Mouse (Mus musculus): Measurements from ENCODE around the gene Dnajc10. TPM values are rescaled to one million over a fixed set of nuclear protein-coding genes. Genes with fewer than 3 reads are reported as not detected.

The Dnajc10 gene
- total RNA-seq, 4 experiments from 2014 or later: 60.3 to 65.4 (median 63.2) TPM

GRCm38 (mm10) chr2:80328961-80329653 lies 13.8 kb downstream of the Dnajc10 start:
- DNase-seq (ENCODE audit: low spot score in 2 of 2): no peak

DNA sequence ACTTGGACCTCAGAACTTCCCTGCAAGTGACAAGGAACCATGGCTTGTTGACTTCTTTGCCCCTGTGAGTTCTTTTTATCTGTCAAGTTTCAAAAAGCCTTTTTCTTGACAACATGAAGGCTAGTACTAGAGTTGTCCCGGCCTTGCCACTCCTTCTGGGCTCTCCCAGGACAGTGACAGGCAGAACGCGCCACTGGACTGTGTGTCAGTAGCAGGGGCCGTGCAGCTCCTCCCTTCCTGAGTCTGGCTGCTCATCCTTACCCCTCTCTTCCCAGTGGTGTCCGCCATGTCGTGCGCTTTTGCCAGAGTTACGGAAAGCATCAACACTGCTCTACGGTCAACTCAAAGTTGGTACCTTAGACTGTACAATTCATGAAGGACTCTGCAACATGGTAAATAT lies 25.3 kb downstream of the Dnajc10 start:
- DNase-seq (ENCODE audit: low spot score in 2 of 2): no peak

DNA sequence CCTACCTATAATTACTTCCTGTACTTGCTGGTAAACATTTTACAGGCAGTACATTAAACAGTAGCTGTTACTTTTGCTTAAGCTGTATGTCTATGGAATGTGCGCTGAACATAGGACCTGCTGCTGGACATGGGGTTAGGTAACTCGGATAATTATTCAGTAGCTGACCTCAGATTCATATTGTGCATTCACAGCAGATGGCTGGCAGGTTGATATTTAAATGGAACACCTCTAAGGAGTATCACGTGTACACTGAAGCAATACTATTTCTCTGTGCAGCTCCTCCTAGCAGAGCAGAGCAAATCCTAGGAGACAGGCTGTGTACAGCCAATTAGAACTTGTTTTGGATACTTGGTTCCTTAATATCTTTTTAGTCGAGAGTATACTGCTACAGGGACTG lies 39.3 kb downstream of the Dnajc10 start:
- DNase-seq (ENCODE audit: low spot score in 2 of 2): no peak

- DNase-seq (ENCODE audit: low spot score in 2 of 2): no peak
These were observed 41.5 kb downstream of the Dnajc10 start for GRCm38 (mm10) chr2:80356656-80357231.

GRCm38 (mm10) chr2:80371458-80371857 lies 56.2 kb downstream of the Dnajc10 start:
- DNase-seq (ENCODE audit: low spot score in 2 of 2): no peak

DNA sequence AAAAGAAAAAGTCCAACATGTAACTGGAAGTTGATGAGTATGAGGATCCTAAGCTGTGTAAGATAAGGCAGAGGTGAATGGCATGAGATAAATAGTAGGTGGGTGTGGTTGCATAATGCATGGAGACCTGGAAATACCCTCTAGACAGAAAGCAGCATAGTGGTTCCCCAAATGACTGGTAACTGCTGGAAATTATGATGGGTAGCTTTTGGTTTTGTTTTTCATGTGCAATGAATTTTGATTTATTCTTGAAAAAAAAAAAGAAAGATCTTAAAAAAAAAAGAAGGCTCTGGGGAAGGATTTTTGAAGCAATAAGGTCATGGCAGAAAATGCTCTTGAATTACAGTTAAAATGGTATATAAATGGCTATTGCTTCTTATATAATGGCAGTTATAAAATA lies 59.6 kb downstream of the Dnajc10 start:
- no peak for DNase-seq (ENCODE audit: low spot score in 2 of 2)

GRCm38 (mm10) chr2:80379848-80380247 lies 64.6 kb downstream of the Dnajc10 start:
- no peak for DNase-seq (ENCODE audit: low spot score in 2 of 2)

GRCm38 (mm10) chr2:80384447-80384846 lies 69.2 kb downstream of the Dnajc10 start:
- DNase-seq (ENCODE audit: low spot score in 2 of 2): no peak

- no peak for DNase-seq (ENCODE audit: low spot score in 2 of 2)
These were observed 71.0 kb downstream of the Dnajc10 start for GRCm38 (mm10) chr2:80386255-80386654.

- DNase-seq (ENCODE audit: low spot score in 2 of 2): no peak
These were observed 72.4 kb downstream of the Dnajc10 start for GRCm38 (mm10) chr2:80387668-80388067.

DNA sequence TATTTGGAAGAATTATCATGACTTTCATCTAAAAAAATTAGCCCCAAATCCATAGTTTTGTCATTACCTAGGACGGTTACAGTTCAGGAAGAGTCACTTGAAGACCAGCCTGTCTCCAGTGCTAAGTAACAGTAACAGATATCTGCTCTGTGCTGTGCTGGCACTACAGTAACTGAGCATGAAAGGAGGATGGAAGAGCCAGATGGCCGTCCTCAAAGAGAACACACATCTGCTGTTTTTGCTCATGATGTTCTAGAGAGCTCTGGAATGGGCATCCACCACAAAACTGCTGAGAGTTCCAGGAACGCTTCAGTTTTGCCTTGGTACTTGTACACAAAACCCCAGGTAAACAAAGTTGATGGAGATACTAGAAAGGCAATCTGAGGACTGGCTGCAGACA lies 73.1 kb downstream of the Dnajc10 start:
- DNase-seq (ENCODE audit: low spot score in 2 of 2): peak; percentile 67 to 73

GRCm38 (mm10) chr2:80396057-80396456 lies 80.8 kb downstream of the Dnajc10 start:
- no peak for DNase-seq (ENCODE audit: low spot score in 2 of 2)

DNA sequence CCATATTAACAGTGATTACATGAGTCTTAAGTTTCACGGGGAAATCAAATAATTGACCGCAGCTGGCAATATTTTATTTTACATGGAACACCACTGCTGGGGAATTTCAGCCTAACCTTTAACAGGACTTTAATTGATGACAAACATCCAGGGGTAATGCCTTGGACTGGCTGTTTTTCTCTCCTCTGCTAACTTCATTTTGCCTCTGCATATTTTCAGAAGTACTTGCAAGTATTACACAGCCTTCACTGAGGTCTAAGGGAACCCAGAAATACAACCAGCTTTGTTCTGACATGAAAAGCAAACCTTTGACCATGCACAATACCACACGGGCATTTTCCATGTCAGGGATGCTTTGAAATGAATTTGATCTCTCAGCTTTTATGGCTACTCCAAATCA lies 81.6 kb downstream of the Dnajc10 start:
- DNase-seq (ENCODE audit: low spot score in 2 of 2): no peak

DNA sequence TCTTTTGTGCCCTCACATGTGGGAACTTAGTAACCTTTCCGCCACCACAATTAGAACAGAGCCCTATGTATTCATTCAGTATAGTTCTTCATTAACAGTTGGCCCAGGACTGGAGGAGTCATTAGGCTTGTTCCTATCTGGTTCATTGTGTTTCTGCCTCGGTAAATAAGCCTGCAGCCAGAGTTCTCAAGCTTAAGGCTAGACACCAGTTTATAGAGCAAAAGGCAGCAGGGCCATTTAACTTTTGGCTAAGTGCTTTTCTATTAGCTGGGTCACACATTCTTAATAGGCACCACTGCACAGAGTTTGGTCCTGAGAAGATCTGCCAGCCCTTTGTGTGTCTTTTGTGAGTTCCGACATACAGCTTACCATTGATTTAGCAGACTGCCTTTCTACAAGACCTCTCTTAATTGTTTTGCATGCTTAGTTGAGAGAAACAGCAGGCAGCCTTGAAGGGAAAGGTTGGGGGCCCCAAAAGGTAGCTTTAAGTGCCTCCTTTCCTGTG lies 83.4 kb downstream of the Dnajc10 start:
- no peak for DNase-seq (ENCODE audit: low spot score in 2 of 2)

Other genes with a start within 250 kb of the Dnajc10 start
- 100 to 1,000 TPM; 135 to 177 (median 157) TPM for gene Pde1a, start 186.0 kb upstream of the Dnajc10 start, total RNA-seq (2022)
- gene Prdx6b, start 23.0 kb upstream of the Dnajc10 start, total RNA-seq (2022): not detected
- gene Frzb, start 132.2 kb downstream of the Dnajc10 start, total RNA-seq (2022): 10 to 100 TPM; 24.6 to 29.1 (median 28.7) TPM

All from layer of hippocampus, adult 8-10 months (tissue).